Mouse (Mus musculus) hindbrain, embryonic 10.5 days (tissue): ENCODE measurements around the gene Flot2. TPM values are rescaled to one million over a fixed set of nuclear protein-coding genes. Genes with fewer than 3 reads are reported as not detected.

Source experiments
- DNase-seq: peaks from one replicate; pipeline ENCODE4 v3.0.0-alpha.2; 2017; ENCODE audit warnings: low spot score
- H3K27ac ChIP-seq: fragments of 300-500 bp; sonication (generic); 2 replicates; pipeline ENCODE4 v1.5.1; 2016; ENCODE audit warnings: mild to moderate bottlenecking, moderate library complexity
- H3K27me3 ChIP-seq: fragments of 300-500 bp; sonication (generic); 2 replicates; pipeline ENCODE4 v1.6.1; 2016; ENCODE audit warnings: mild to moderate bottlenecking; ENCODE audit not compliant: poor library complexity, insufficient read depth, severe bottlenecking
- H3K36me3 ChIP-seq: fragments of 300-500 bp; sonication (generic); 2 replicates; pipeline ENCODE4 v1.6.1; 2016; ENCODE audit warnings: mild to moderate bottlenecking, moderate library complexity
- H3K4me1 ChIP-seq: fragments of 300-500 bp; sonication (generic); replicated peaks from 2 replicates; pipeline ENCODE4 v1.6.1; 2016; ENCODE audit warnings: mild to moderate bottlenecking
- H3K4me3 ChIP-seq: fragments of 300-500 bp; sonication (generic); 2 replicates; pipeline ENCODE4 v1.5.1; 2016; ENCODE audit warnings: mild to moderate bottlenecking, moderate library complexity
- H3K9me3 ChIP-seq: fragments of 300-500 bp; sonication (generic); 2 replicates; pipeline ENCODE4 v1.6.1; 2016; ENCODE audit warnings: mild to moderate bottlenecking, moderate library complexity
- WGBS: fragments of 180-500 bp; shearing (Covaris S2); methylation state at CpG from one replicate; pipeline ENCODE4 v1.1.7; 2016; 5-methylcytosine and 5-hydroxymethylcytosine counted together
- polyA plus RNA-seq: library from polyadenylated mRNA; unstranded; fragments of >200 nt; fragmentation: Nextera tagmentation; extraction: Ambion mirVana; gene quantifications from 2 replicates; pipeline ENCODE4 v1.2.1, GENCODE M21; 2016

Flot2 gene
- polyA plus RNA-seq, 1 experiment from 2014 or later: 73.0 TPM

DNA sequence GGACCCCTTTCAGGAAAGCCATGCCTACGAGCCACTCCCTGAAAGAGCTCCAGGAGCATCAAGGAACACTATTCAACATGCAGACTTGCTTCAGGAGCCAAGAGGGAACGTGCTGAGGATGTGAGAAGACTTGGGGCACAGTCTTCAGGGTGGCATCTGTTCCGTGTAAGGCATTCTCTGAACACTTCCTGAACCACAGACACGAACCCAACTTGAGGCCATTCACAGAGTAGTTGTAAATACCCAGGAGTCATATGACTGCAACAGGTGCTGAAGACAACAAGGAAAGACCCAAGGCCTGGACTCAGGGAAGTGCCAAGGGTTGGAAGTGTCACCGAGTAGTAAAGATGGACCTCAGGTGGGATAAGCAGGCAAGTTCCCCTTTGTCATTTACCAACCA lies 29.8 kb downstream of the Flot2 start:
- Histone ChIP-seq H3K27ac (no peak overlapping the region), H3K36me3 (peaks cover 22% of the 10 kb centered on the region)
- WGBS: 77% methylated on average over 5 of the region's 5 CpGs

DNA sequence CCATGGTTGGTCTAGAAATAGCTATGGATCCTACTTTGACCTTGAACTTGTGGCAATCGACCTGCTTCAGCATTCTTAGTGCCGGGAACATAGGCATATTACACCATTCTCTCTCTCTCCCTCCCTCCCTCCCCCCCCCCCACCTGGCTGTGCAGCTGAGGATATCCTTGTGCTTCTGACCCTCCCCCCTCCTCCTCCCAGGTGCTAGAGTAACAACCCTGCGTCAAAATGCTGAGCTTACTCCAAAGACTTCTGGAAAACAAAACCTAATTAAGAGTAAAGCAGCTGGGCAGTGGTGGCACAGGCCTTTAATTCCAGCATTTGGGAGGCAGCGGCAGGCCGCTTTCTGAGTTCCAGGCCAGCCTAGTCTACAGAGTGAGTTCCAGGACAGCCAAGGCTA lies 31.4 kb downstream of the Flot2 start:
- Histone ChIP-seq H3K9me3 (no peaks in the 10 kb centered on the region), H3K36me3 (peaks cover 37% of the 10 kb centered on the region), H3K4me1 (no peaks in the 10 kb centered on the region), H3K27ac (no peak overlapping the region), H3K4me3 (no peak overlapping the region), H3K27me3 (no peaks in the 10 kb centered on the region)
- DNase-seq: no peak
- WGBS: 81% methylated on average over 5 of the region's 5 CpGs

More for the DNA sequence above, 29.8 kb downstream of the Flot2 start:
- Histone ChIP-seq H3K9me3 (no peaks in the 10 kb centered on the region), H3K4me3 (no peak overlapping the region), H3K27me3 (no peaks in the 10 kb centered on the region), H3K4me1 (no peaks in the 10 kb centered on the region)
- no peak for DNase-seq

DNA sequence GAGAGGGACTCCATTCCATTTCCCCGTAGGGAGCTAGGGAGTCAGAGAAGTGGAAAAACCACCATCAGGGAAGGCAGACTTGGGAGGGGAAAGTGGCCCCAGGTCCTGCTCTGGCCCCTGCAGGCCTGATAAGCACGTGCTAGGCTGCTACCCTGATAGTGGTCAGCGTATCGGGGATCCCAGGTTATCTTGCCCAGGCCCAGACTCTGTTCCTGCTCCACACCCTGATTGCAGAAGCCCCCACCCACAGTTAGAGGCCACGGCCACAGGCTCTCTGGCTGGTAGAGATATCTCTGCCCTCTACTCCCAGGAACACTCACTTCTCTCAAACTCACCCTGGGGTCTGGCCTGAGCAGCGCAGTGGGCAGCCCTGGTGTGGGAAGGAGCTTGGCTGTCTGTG lies 31.9 kb downstream of the Flot2 start:
- 82% methylated on average over 6 of the region's 6 CpGs for WGBS
- Histone ChIP-seq H3K27ac (0 out of 2 replicates have a peak overlapping the region, but pooled peaks have one; percentile 24), H3K36me3 (peaks cover 43% of the 10 kb centered on the region), H3K4me3 (no peak overlapping the region), H3K27me3 (no peaks in the 10 kb centered on the region), H3K9me3 (no peaks in the 10 kb centered on the region), H3K4me1 (no peaks in the 10 kb centered on the region)
- no peak for DNase-seq

DNA sequence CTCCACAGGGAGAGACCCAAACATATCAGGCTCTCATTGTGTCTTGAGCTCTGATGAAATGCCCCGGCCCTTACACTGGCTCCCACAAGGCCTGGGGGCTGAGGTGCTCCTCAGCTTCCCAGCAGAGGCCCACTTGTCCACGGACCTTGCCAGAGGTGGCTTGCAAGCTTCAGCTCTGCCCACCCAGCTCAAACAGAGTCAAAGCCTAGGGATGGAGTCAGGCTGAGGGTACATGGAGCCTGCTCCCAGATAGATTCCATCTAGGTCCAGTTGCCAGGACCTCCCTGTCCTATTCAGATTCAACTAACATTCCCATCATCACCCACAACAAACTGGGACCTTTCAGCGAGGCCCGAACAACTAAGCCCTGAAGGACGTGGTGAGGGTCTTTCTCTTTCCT lies 34.2 kb downstream of the Flot2 start:
- H3K4me3 ChIP-seq: no peak overlapping the region
- WGBS: 82% methylated on average over 5 of the region's 5 CpGs
- no peaks in the 10 kb centered on the region for H3K9me3 ChIP-seq
- no peaks in the 10 kb centered on the region for H3K4me1 ChIP-seq
- no peak for DNase-seq
- H3K36me3 ChIP-seq: peaks cover 65% of the 10 kb centered on the region
- peak overlapping the region; percentile 37; the same call in 1 of the 2 replicates for H3K27ac ChIP-seq
- H3K27me3 ChIP-seq: no peaks in the 10 kb centered on the region

DNA sequence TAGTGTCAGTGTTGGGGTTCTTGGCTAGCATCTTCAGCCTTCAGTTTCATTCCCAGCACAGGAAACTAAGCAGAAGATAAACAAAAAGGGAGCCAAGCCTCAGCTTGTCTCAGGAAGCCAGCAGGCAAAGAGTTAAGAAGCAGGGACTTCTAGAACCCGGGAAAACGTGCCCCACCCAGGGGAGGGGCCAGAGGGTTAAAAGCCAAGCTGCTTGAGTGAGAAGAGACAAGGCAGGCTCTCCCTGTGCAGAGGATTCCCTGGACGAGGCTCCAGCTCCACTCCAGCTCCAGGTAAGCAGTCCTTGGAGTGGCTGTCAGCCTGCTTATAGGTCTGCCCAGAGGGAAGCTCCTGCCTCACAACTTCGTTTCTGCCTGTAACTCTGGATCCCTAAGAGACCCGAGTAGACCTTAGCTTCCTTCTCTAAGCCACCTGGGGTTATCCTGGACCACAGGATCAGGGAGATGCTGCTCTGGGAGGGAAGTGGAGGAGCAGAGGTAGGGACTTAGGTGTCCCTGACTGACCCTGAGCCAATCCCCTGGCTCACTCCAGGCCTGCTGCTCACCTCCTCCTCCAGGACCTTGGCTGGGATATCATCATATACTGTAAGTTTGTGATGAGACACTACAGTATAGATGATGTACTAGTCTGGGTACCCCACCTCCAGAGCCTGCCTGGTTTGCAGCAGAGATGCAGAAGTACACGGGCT lies 34.8 kb downstream of the Flot2 start:
- Histone ChIP-seq H3K27me3 (no peaks in the 10 kb centered on the region), H3K4me1 (no peaks in the 10 kb centered on the region), H3K9me3 (no peaks in the 10 kb centered on the region), H3K4me3 (peak overlapping the region; percentile 22), H3K27ac (peak overlapping the region; percentile 37; the same call in 1 of the 2 replicates), H3K36me3 (peaks cover 72% of the 10 kb centered on the region)
- WGBS: 35% methylated on average over 6 of the region's 6 CpGs
- DNase-seq: no peak

DNA sequence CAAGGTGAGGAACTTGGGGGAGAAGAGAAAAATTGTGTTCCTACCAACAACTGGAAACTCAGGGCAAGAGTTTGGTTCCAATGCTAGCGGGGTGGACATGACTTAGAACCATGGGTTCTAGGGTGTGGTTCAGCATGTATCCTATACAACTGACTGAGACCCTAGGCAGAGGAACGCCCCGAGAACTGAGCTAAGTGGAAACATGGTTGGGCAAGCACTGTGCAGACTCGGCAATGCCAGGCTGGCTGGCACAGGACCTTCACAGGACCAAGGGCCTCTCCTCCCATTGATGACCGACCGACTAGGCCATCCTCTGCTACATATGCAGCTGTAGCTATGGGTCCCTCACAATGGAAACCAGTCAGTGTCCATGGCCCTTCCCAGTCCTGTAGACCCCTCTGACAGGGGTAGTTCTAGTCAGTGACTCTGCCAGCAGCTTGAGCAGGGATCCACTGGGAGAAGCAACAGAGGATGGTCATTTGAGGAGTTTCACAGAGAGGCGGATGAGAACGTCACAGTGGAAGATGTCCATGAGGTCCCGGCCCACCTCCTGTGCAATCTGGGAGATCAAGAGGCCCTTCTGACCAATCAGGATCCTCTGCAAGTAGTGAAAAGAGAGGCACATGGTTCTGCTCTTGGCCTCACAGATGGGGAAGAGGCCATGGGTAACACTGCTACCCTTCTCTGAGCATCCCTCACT lies 36.0 kb downstream of the Flot2 start:
- no peak overlapping the region for H3K27ac ChIP-seq
- H3K4me3 ChIP-seq: no peak overlapping the region; the same call in 1 of the 2 replicates
- 93% methylated on average over 9 of the region's 9 CpGs for WGBS
- no peaks in the 10 kb centered on the region for H3K9me3 ChIP-seq
- DNase-seq: no peak
- no peaks in the 10 kb centered on the region for H3K4me1 ChIP-seq
- H3K27me3 ChIP-seq: no peaks in the 10 kb centered on the region
- H3K36me3 ChIP-seq: peaks cover 79% of the 10 kb centered on the region

DNA sequence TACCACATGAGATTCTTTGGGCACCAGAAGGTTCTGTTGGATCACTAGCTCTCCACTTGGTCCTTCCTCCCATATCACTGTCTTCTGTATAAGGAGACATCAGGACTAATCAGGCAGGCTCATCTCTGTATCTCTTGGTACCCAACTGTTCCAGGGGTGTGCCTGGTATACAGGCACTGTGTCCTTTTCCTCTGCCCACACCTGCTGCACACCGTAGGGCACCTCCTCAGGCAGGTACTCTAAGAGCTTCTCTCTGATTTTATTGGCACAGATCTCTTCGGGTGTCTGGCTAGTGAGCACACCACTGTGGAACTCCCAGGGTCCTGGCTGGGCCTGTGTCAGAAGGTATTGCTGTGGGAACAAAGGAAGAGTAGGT lies 36.5 kb downstream of the Flot2 start:
- WGBS: 91% methylated on average over 2 of the region's 2 CpGs

GRCm38 (mm10) chr11:78074666-78075065 lies 36.9 kb downstream of the Flot2 start:
- DNase-seq: no peak
- WGBS: 94% methylated on average over 4 of the region's 4 CpGs
- Histone ChIP-seq H3K27ac (no peak overlapping the region), H3K4me1 (peaks cover 9% of the 10 kb centered on the region), H3K4me3 (no peak overlapping the region), H3K9me3 (no peaks in the 10 kb centered on the region), H3K36me3 (peaks cover 79% of the 10 kb centered on the region), H3K27me3 (no peaks in the 10 kb centered on the region)

More for the DNA sequence above, 36.5 kb downstream of the Flot2 start:
- H3K4me1 ChIP-seq: peaks cover 5% of the 10 kb centered on the region
- H3K27me3 ChIP-seq: no peaks in the 10 kb centered on the region
- H3K4me3 ChIP-seq: no peak overlapping the region
- H3K36me3 ChIP-seq: peaks cover 79% of the 10 kb centered on the region
- no peaks in the 10 kb centered on the region for H3K9me3 ChIP-seq
- no peak for DNase-seq
- no peak overlapping the region for H3K27ac ChIP-seq

DNA sequence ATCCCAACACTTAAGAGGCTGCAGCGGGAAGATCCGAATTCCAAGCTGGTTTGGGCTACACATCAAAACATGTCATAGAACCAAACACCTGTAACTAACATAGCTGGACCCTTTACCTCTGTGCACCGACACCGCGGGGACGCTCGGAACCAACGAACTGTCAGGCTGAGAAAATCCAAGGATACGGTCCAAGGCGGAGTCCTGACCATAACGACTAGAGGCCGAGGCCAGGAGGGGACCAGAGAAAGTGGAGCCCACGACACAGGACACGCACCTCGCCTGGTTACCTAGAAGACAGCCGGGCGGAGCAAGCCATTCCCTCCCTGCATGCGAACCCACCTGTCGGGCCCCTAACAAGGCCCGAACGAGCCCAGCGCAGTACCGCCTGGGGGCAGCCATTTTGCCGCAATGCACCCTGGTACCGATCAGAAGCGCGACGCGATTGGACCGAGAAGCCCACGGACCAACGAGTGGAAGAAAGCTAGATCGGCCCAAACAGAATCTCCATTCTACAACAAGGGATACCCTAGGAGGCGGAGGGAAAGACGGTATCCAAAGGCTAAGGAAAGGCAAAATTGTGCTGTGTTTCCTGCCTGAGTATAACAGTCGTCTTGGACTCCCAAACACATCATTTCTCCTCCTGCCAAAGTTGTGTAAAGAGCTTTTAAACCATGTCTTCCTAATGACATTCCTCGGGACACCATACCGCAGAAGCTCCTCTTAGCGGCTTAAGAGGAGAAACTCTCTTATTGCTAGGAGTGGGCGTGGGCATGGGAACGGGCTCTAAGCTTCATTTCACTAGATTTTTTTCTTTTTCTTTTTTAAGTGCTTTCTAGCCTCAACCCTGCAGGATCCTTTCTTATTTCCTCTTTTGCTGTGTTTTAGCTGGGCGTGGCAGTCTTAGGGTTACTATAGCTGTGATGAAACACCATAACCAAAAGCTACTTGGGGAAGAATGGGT lies 42.5 kb downstream of the Flot2 start, which contains the start of gene Eral1:
Eral1 (minus strand) TSS at position 423 of the 961 bp plus-strand sequence.
- H3K36me3 ChIP-seq: peaks cover 31% of the 10 kb centered on the region
- H3K4me1 ChIP-seq: peaks cover 18% of the 10 kb centered on the region
- 1% methylated on average over 42 of the region's 42 CpGs for WGBS
- H3K27me3 ChIP-seq: no peaks in the 10 kb centered on the region
- peak; percentile 82 for DNase-seq
- no peaks in the 10 kb centered on the region for H3K9me3 ChIP-seq
- peak within 1 kb of the TSS; percentile 64 for H3K4me3 ChIP-seq
- peak within 1 kb of the TSS; percentile 88 for H3K27ac ChIP-seq

GRCm38 (mm10) chr11:78083595-78083994 lies 45.9 kb downstream of the Flot2 start:
- WGBS: 44% methylated on average over 1 of the region's 1 CpGs
- Histone ChIP-seq H3K27me3 (no peaks in the 10 kb centered on the region), H3K27ac (no peak overlapping the region), H3K36me3 (no peaks in the 10 kb centered on the region), H3K4me1 (peaks cover 18% of the 10 kb centered on the region), H3K4me3 (no peak overlapping the region), H3K9me3 (no peaks in the 10 kb centered on the region)
- DNase-seq: no peak

- Histone ChIP-seq H3K36me3 (no peaks in the 10 kb centered on the region), H3K27ac (no peak overlapping the region), H3K9me3 (no peaks in the 10 kb centered on the region), H3K27me3 (no peaks in the 10 kb centered on the region), H3K4me3 (no peak overlapping the region), H3K4me1 (no peaks in the 10 kb centered on the region)
- no peak for DNase-seq
- 78% methylated on average over 4 of the region's 4 CpGs for WGBS
Measured at GRCm38 (mm10) chr11:78086925-78087479, 49.3 kb downstream of the Flot2 start.

GRCm38 (mm10) chr11:78087756-78088281 lies 50.1 kb downstream of the Flot2 start:
- H3K27ac ChIP-seq: no peak overlapping the region
- no peaks in the 10 kb centered on the region for H3K36me3 ChIP-seq
- no peak overlapping the region for H3K4me3 ChIP-seq
- no peaks in the 10 kb centered on the region for H3K9me3 ChIP-seq
- no peaks in the 10 kb centered on the region for H3K4me1 ChIP-seq
- no peaks in the 10 kb centered on the region for H3K27me3 ChIP-seq
- WGBS: 85% methylated on average over 5 of the region's 5 CpGs
- DNase-seq: no peak
